Mouse (Mus musculus) G1E-ER4 (cell line): ENCODE data around the gene Olfr372. TPM values are rescaled to one million over a fixed set of nuclear protein-coding genes. Genes with fewer than 3 reads are reported as not detected.
"Not testable (repeated sequence)": the region's sequence is repeated elsewhere in the genome, so short reads cannot be mapped to it uniquely, and the experiment has no call there.

Experiments used
- GATA1 ChIP-seq: IDR thresholded peaks from one replicate; pipeline ENCODE4 v1.8.0; 2012; ENCODE audit warnings: low read length, inconsistent platforms
- polyA plus RNA-seq: library from polyadenylated mRNA; stranded (reverse); fragments of >175 nt; gene quantifications from 2 replicates; pipeline ENCODE4 v1.2.3, GENCODE M21; 2012

The Olfr372 gene
- not detected in 2 replicates for polyA plus RNA-seq

DNA sequence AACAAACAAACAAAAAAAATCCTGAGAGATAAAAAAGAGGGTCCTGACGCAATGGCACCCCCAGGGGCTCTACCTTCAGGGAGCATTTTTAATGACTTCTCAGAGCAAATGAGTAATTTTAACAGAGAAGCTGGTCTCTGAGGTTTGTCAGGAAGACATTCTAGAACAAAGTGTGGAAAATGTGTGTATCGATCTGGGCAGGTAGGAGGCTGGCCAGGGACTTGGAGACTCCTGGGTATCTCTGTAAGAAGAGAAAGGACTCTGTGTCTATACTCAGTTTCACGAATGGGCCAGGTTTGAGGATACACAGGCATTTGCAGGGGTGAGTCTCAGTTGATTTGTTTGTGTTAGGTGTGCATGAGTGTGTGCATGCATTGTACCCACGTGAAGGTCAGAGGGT is at the start of gene Olfr372:
Olfr372 (plus strand) TSS at position 301 of the 400 bp plus-strand sequence.
- TF ChIP-seq GATA1 = not testable (repeated sequence)

DNA sequence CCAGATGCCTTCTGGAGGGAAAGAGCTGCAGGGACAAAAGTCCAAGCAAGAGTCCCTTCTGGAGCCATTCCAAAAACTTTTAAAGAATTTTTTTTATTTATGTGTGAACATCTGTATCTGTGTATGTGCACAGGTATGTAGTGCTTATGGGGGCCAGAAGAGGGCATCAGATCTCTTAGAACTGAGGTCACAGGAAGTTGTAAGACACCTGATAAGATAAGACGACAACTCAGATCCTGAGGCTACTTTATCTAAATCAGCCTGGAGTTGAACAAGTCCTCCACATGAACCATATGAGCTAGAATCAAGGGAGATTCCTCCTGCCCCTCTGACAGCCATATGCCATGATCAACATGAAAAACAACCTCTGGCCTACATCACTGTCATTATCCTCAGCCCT is 41.6 kb upstream of the Olfr372 start:
- no peak for TF ChIP-seq GATA1

GRCm38 (mm10) chr8:72000223-72000622 is 40.8 kb upstream of the Olfr372 start:
- TF ChIP-seq GATA1 = no peak

DNA sequence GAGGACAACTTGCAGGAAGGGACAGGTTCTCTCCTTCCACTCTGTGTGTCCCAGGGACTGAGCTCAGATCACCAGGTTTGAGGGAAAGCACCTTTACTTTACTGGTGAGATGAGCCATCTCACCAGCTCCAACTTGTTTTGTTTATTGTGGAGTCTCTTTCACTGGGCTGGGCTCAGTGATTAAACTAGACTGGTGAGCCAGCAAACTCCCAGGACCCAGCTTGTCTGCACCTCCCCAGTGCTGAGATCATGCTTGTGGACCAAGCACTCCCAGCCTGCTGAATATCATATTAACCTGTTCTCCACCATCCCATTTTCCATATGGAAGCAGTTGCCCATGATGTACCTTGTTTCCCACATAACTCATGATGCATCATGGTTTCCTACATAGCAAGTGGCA is 38.1 kb upstream of the Olfr372 start:
- TF ChIP-seq GATA1 = no peak

DNA sequence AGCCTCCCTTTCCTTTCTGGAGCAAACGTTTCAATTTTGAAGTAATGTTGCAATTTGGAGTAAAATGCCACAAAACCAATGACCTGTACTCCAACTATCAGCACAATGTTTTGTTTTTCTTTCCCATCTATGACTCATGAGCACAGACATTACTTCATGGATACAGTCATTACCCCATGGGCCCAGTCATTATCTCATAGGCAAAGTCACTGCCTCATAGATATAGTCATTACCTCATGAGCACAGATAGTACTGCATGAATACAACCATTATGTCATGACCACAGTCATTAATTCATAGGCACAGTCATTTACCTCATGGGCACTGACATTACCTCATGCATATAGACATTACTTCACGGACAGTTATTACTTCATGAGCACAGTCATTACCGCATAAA is 35.1 kb upstream of the Olfr372 start:
- no peak for TF ChIP-seq GATA1

DNA sequence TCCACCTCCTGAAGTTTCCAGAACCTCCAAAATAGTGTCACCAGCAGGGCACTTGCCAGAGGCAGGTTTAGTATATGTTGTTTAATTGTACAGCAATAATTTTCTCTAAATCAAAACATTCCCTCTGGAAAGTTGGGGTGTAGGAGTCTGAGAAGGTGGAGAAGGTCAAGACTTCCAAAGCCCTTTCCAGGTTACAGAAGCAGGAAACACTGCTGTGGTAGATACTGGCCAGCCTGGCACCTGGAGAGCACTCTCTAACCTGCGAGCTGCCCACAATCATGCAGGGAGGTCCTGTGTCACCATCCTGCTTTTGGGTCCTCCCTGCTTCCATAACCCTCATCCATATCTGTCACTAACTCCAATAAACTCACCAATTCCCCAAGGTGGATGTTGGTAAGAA is 34.3 kb upstream of the Olfr372 start:
- no peak for TF ChIP-seq GATA1

- no peak for TF ChIP-seq GATA1
Measured at GRCm38 (mm10) chr8:72008134-72008641, 32.8 kb upstream of the Olfr372 start.

- TF ChIP-seq GATA1 = no peak
Measured at GRCm38 (mm10) chr8:72009473-72009872, 31.5 kb upstream of the Olfr372 start, which contains the start of gene Cyp4f18. TSS of gene Cyp4f18 (minus strand) at chr8:72009626.

DNA sequence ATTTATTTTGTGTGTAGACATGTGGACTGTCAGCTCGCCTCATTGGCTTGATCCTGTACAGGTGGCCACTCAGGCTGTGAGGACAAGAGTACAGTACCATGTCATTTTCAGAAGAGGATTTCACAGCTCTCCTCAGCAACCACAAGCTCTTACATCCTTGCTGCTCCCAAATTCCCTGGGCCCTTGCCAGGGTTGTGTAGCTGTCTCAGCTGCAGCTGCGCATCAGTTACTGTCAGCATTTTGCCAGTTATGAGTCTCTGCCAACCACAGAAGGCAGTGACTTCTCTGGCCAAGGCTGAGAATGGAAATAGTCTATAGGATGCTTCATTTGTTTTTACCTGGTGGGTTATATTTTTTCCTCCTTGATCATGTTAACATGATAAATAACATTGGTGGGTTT is 22.9 kb upstream of the Olfr372 start:
- no peak for TF ChIP-seq GATA1

GRCm38 (mm10) chr8:72019816-72020215 is 21.2 kb upstream of the Olfr372 start:
- TF ChIP-seq GATA1 = no peak

GRCm38 (mm10) chr8:72042493-72042892 is 1.5 kb downstream of the Olfr372 start:
- no peak for TF ChIP-seq GATA1

DNA sequence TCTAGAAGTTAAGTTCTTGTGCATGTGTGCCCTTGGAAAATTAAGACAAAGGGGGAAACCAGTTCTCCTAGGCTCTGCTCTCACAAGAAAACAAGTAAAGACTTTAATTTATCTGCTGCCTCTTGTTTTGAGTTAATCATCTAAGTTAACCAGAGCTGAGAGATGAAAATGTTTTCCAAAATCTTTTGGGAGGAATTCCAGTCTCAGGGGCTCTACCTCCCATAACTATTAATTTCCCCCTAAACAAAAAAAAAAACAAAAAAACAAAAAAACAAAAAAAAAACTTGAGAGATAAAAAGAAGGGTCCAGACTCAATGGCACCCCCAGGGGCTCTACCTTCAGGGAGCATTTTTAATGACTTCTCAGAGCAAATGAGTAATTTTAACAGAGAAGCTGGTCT is 41.9 kb downstream of the Olfr372 start, which contains the start of gene Olfr373:
Olfr373 (plus strand) TSS at position 301 of the 400 bp plus-strand sequence.
- TF ChIP-seq GATA1 = not testable (repeated sequence)

- TF ChIP-seq GATA1 = no peak
Measured at GRCm38 (mm10) chr8:72084744-72085143, 43.7 kb downstream of the Olfr372 start.

DNA sequence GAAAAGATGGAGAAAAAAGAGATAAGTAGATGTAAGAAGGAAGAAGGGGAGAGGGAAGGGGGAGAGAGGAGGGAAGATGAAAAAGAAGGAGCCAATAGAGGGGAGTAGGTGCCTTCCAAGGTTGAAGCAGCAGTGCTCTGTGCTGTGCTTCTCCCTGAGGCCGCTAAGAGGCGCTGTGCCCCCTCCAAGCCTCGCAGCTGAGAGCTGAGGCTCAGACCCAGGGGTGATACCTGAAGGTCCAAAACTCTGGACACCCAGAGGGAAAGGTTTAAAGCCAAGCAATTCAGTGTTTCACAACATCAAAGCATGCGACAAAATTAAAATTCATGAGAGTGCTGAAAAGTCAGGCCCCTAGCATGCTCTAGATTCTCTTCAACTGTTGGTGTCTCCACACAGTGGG is 64.1 kb downstream of the Olfr372 start:
- no peak for TF ChIP-seq GATA1

DNA sequence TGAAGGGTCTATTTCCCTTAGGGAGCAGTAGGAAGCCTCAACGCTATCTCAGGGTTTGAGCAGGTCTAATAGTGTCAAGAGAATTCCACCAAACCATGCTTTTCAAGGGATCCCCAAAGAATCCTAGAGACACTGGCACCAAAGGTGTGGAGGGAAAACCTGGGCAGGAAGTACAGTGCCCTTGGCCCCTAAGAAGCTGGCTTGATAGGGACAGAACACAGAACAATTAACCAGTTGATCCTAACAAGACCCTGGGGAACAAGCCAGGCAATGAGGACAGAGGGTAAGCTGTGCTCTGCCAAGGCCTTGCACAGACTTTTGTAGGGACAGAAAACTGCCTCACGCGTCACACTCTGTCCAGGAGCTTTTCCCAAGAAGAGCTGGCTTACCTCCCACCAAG is 65.7 kb downstream of the Olfr372 start, which contains the start of gene Olfr374:
Olfr374 (plus strand) TSS at position 301 of the 400 bp plus-strand sequence.
- TF ChIP-seq GATA1 = no peak

Other genes with a start within 250 kb of the Olfr372 start
- gene Zfp709, start 159.2 kb upstream of the Olfr372 start, polyA plus RNA-seq = 0.78 and 2.4 TPM in 2 replicates
- gene Zfp882, start 132.6 kb upstream of the Olfr372 start, polyA plus RNA-seq = 0.25 and 0.70 TPM in 2 replicates
- gene Zfp617, start 132.6 kb upstream of the Olfr372 start, polyA plus RNA-seq = 2.5 and 3.6 TPM in 2 replicates
- 1.2 and 3.6 TPM in 2 replicates for gene Zfp961, start 90.2 kb upstream of the Olfr372 start, polyA plus RNA-seq
- 0.16 and 0.30 TPM in 2 replicates for gene Cyp4f18, start 31.6 kb upstream of the Olfr372 start, polyA plus RNA-seq
- not detected in 2 replicates for gene Olfr373, start 42.0 kb downstream of the Olfr372 start, polyA plus RNA-seq
- gene Olfr374, start 65.8 kb downstream of the Olfr372 start, polyA plus RNA-seq = not detected in 2 replicates
- gene Tpm4, start 93.8 kb downstream of the Olfr372 start, polyA plus RNA-seq = 0.04 TPM in 1 of 2 replicates, not detected in the other
- 41.7 and 43.2 TPM in 2 replicates for gene Rab8a, start 120.0 kb downstream of the Olfr372 start, polyA plus RNA-seq
- gene Hsh2d, start 148.4 kb downstream of the Olfr372 start, polyA plus RNA-seq = 0.12 and 0.25 TPM in 2 replicates
- not detected in 2 replicates for gene Cib3, start 171.6 kb downstream of the Olfr372 start, polyA plus RNA-seq
- not detected in 2 replicates for gene Gm11034, start 172.4 kb downstream of the Olfr372 start, polyA plus RNA-seq
- gene Fam32a, start 178.5 kb downstream of the Olfr372 start, polyA plus RNA-seq = 54.3 and 63.6 TPM in 2 replicates
- 96.9 and 119 TPM in 2 replicates for gene Ap1m1, start 198.8 kb downstream of the Olfr372 start, polyA plus RNA-seq